Mouse (Mus musculus): ENCODE data around the gene Slc18a3.

DNA sequence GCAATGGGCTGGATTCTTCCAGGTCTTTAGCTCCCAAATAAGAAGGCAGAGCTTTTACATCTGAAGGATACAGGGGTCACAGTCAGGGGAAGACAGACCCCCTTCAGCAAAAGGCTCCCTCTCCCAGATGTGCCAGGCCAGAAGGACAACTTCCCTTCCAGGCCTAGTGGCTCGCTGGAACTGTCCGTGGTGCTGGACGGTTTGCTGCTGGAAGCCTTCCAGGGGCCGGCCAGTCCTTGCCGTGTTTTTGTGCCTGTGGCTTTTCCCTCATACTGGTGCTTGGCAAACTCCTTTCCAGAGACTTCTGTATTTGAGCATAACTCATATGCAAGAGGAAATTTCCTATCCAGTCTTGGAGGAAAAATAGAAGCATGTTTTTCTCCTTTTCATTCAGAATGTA lies 3.0 kb upstream of the Slc18a3 start:
- TF ChIP-seq CTCF (conservative IDR thresholded peaks at IDR 0.05; ENCODE audit: low read length): no peak
- no peak for TF ChIP-seq POU5F1 (IDR thresholded peaks at IDR 0.05; ENCODE audit: borderline replicate concordance, low read length)
